Mouse (Mus musculus): ENCODE data around the gene Ucn2.

DNA sequence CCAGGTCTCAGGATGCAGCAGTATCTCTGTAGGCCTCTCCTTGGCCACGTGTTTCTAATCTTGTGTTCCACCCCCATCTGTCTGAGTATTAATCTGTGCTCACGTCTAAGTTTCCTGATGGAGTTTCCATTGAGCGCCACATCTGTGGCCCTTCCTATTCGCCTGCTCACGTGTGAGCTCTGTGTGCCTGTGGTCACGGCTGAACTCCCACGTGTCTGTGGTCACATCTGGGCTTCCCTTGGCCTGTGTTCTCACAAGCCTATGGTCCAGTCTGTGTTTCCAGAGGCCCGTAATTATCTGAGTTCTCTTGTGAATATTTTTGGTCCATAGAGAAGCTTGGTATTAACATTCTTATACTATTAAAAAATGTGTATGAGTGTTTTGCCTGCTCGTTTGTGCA, 9.3 kb upstream of the Ucn2 start:
- TF ChIP-seq CTCF (IDR thresholded peaks at IDR 0.05; ENCODE audit: low read depth, low read length) (no peak), GATA1 (IDR thresholded peaks at IDR 0.05; ENCODE audit: borderline replicate concordance, low read length) (no peak), GATA2 (IDR thresholded peaks at IDR 0.05; ENCODE audit: borderline replicate concordance, low read depth, low read length) (no peak), POLR2AphosphoS5 (IDR thresholded peaks at IDR 0.05; ENCODE audit: insufficient replicate concordance, low read depth, low read length) (no peak), TAL1 (conservative IDR thresholded peaks at IDR 0.05; ENCODE audit: low read depth, low read length) (no peak)
